Mouse (Mus musculus) embryonic facial prominence, embryonic 12.5 days (tissue): ENCODE measurements around the gene Qrfpr. TPM values are rescaled to one million over a fixed set of nuclear protein-coding genes. Genes with fewer than 3 reads are reported as not detected.

Source experiments
- ATAC-seq: fragments of 200-750 bp; cut with Nextera tagmentation; 2 replicates; pipeline ENCODE4 v1.8.0; 2017; ENCODE audit not compliant: insufficient number of reproducible peaks, insufficient read depth, low FRiP score, low TSS enrichment
- H3K27ac ChIP-seq: fragments of 300-500 bp; sonication (generic); 2 replicates; pipeline ENCODE4 v1.5.1; 2016; ENCODE audit warnings: mild to moderate bottlenecking
- H3K27me3 ChIP-seq: fragments of 300-500 bp; sonication (generic); 2 replicates; pipeline ENCODE4 v1.6.1; 2016; ENCODE audit warnings: mild to moderate bottlenecking, moderate library complexity
- H3K36me3 ChIP-seq: fragments of 300-500 bp; sonication (generic); 2 replicates; pipeline ENCODE4 v1.6.1; 2016; ENCODE audit warnings: mild to moderate bottlenecking
- H3K4me1 ChIP-seq: fragments of 300-500 bp; sonication (generic); 2 replicates; pipeline ENCODE4 v1.6.1; 2016
- H3K4me2 ChIP-seq: fragments of 300-500 bp; sonication (generic); replicated peaks from 2 replicates; pipeline ENCODE4 v1.6.1; 2016; ENCODE audit warnings: mild to moderate bottlenecking, moderate library complexity
- H3K4me3 ChIP-seq: fragments of 300-500 bp; sonication (generic); 2 replicates; pipeline ENCODE4 v1.5.1; 2016; ENCODE audit warnings: mild to moderate bottlenecking
- H3K9ac ChIP-seq: fragments of 300-500 bp; sonication (generic); 2 replicates; pipeline ENCODE4 v1.6.1; 2016; ENCODE audit warnings: mild to moderate bottlenecking, moderate library complexity
- H3K9me3 ChIP-seq: fragments of 300-500 bp; sonication (generic); 2 replicates; pipeline ENCODE4 v1.6.1; 2016; ENCODE audit warnings: mild to moderate bottlenecking, moderate library complexity
- WGBS: fragments of 180-500 bp; shearing (Covaris S2); methylation state at CpG from one replicate; pipeline ENCODE4 v1.1.7; 2016; 5-methylcytosine and 5-hydroxymethylcytosine counted together
- polyA plus RNA-seq: library from polyadenylated mRNA; unstranded; fragments of >200 nt; fragmentation: Nextera tagmentation; extraction: Ambion mirVana; gene quantifications from 2 replicates; pipeline ENCODE4 v1.2.1, GENCODE M21; 2016

The Qrfpr gene
- polyA plus RNA-seq, 1 experiment from 2014 or later, result 0.28 TPM

DNA sequence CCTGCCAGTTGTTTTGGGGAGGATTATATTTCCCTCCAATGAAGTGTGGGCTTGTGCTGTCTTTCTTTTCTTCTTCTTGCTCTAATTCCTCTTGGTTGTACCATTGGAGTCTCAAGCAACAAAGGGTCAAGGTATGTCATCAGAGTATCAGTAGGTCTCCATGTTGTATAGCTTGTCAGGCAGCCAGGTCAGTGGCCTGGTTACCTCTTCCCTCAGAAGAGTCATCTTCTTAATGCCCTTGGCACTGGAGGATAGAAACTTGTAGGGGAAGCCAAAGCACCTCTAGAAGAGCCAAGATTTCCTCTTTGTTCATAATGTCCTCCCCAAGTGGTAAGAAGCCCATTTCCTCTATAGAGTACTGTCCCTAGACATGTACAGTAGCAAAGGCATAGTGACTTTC lies 83.1 kb downstream of the Qrfpr start:
- Histone ChIP-seq H3K27ac (no peak overlapping the region), H3K36me3 (no peaks in the 10 kb centered on the region), H3K9ac (no peak overlapping the region), H3K4me1 (no peaks in the 10 kb centered on the region), H3K4me3 (no peak overlapping the region), H3K4me2 (no peak overlapping the region), H3K9me3 (no peaks in the 10 kb centered on the region), H3K27me3 (no peaks in the 10 kb centered on the region)
- ATAC-seq, result no peak

DNA sequence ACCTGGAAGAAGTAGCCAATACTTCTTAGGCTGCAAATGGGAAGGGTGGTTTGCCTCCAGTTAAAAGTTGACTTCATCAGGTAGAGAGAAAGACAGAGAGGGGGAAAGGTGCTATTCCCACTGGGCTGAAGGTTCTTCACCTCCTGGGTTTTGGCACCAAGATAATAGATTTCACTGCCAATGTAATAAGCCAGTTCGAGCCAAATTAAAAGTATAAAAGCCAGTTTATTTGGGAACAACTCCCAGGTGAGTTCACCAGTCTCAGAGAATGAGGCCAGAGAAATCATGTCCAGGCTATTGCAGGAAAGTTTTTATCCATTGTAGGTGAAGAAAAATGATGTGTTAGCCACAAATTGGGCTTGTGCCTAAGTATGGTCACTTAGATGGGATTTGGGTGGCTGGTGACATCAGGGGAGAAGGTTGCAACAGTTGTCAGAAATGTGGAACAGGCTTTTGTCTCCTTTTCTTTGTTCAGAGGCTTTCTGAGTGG lies 83.9 kb downstream of the Qrfpr start:
- H3K27me3 ChIP-seq, result no peaks in the 10 kb centered on the region
- no peaks in the 10 kb centered on the region for H3K9me3 ChIP-seq
- no peak overlapping the region for H3K27ac ChIP-seq
- WGBS, result 78% methylated on average over 1 of the region's 1 CpGs
- no peak overlapping the region for H3K4me2 ChIP-seq
- no peaks in the 10 kb centered on the region for H3K36me3 ChIP-seq
- no peak for ATAC-seq
- no peaks in the 10 kb centered on the region for H3K4me1 ChIP-seq
- H3K9ac ChIP-seq, result no peak overlapping the region
- H3K4me3 ChIP-seq, result no peak overlapping the region

DNA sequence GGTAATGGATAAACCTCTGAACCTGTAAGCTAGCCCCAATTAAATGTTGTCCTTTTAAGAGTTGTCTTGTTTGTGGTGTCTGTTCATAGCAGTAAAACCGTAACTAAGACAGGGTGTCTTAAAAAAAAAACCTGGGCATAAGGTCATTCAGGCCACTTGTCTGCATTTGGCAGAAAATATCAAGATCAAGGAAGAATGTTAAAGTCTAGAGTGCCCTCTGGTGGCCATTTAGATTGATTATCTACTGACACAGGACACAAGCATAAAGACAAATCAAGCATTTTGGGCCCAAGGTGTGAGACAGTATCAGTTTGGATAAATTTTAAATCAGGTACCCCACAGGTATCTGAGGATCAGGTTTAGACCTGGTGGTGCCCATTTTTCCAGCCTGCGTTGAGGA lies 84.6 kb downstream of the Qrfpr start:
- Histone ChIP-seq H3K4me1 (no peaks in the 10 kb centered on the region), H3K4me2 (no peak overlapping the region), H3K27me3 (no peaks in the 10 kb centered on the region), H3K4me3 (no peak overlapping the region), H3K9ac (no peak overlapping the region), H3K9me3 (no peaks in the 10 kb centered on the region), H3K36me3 (no peaks in the 10 kb centered on the region), H3K27ac (no peak overlapping the region)
- no peak for ATAC-seq
- 51% methylated on average over 2 of the region's 2 CpGs for WGBS

DNA sequence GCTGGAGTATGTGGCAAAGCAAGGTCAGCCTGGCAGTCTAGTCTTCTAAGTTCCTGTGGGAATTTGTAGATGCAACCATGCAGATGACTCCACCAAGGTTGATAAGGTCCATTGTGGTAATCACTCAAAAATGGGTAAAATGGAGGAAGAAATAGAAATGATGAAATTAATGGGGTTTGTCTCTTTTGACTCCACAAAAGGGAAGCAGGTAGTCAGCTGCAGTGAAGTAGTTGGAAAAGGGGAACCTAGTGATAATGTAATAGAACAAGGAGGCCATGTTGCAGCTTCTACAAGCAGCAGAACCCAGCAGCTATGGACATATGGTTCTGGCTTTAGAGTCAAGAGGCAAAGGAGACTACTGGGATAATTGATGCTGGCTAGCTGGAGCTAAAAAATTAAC lies 86.0 kb downstream of the Qrfpr start:
- H3K9me3 ChIP-seq, result no peaks in the 10 kb centered on the region
- H3K36me3 ChIP-seq, result no peaks in the 10 kb centered on the region
- no peak overlapping the region for H3K9ac ChIP-seq
- no peaks in the 10 kb centered on the region for H3K27me3 ChIP-seq
- no peak for ATAC-seq
- H3K4me1 ChIP-seq, result no peaks in the 10 kb centered on the region
- H3K27ac ChIP-seq, result no peak overlapping the region
- H3K4me2 ChIP-seq, result no peak overlapping the region
- H3K4me3 ChIP-seq, result no peak overlapping the region

Other genes with a start within 250 kb of the Qrfpr start
- 39.0 and 43.1 TPM in 2 replicates for gene Mccc1, start 221.6 kb downstream of the Qrfpr start, polyA plus RNA-seq
- not detected in 2 replicates for gene Ccdc144b, start 168.8 kb downstream of the Qrfpr start, polyA plus RNA-seq
- gene Acad9, start 156.3 kb downstream of the Qrfpr start, polyA plus RNA-seq, result 97.9 and 98.3 TPM in 2 replicates
- gene D3Ertd254e, start 71.3 kb downstream of the Qrfpr start, polyA plus RNA-seq, result 9.5 and 10.2 TPM in 2 replicates